Mouse (Mus musculus) gastrocnemius, adult 18-20 months (tissue): ENCODE results near the gene Tgfbr3l. TPM values are rescaled to one million over a fixed set of nuclear protein-coding genes. Genes with fewer than 3 reads are reported as not detected.
A peak's percentile ranks its signal among the peaks of the same experiment; 100 is the strongest.
"Not testable (repeated sequence)": the region's sequence is repeated elsewhere in the genome, so short reads cannot be mapped to it uniquely, and the experiment has no call there.

Experiments
- DNase-seq: peaks from one replicate; pipeline ENCODE4 v3.0.0; 2021; ENCODE audit warnings: low spot score
- total RNA-seq, 2 experiments: library from RNA; stranded (reverse); gene quantifications; 2 replicates each; pipeline ENCODE4 v1.2.3; 2021

The Tgfbr3l gene
- total RNA-seq, 2 experiments from 2014 or later: 1.2 to 1.7 TPM

GRCm38 (mm10) chr8:4237814-4238433, 10.1 kb upstream of the Tgfbr3l start:
- DNase-seq: peak; percentile 38

GRCm38 (mm10) chr8:4238434-4239192, 9.4 kb upstream of the Tgfbr3l start, which contains the start of the genes Map2k7 and Gm49320:
TSS of gene Map2k7 (plus strand) at chr8:4238740.
TSS of gene Gm49320 (plus strand) at chr8:4238865.
- peak; percentile 99 for DNase-seq

GRCm38 (mm10) chr8:4239193-4239890, 8.7 kb upstream of the Tgfbr3l start:
- no peak for DNase-seq

- no peak for DNase-seq
These were observed 3.0 kb upstream of the Tgfbr3l start for GRCm38 (mm10) chr8:4245061-4245460.

- DNase-seq: no peak
These were observed 2.3 kb upstream of the Tgfbr3l start for GRCm38 (mm10) chr8:4245737-4246136.

- DNase-seq: no peak
These were observed 773 bp upstream of the Tgfbr3l start for GRCm38 (mm10) chr8:4247241-4247640.

GRCm38 (mm10) chr8:4249213-4249612, 1.2 kb downstream of the Tgfbr3l start:
- DNase-seq: no peak

- peak; percentile 78 for DNase-seq
These were observed 2.4 kb downstream of the Tgfbr3l start for GRCm38 (mm10) chr8:4250306-4250970.

GRCm38 (mm10) chr8:4252116-4252760, 4.2 kb downstream of the Tgfbr3l start:
- DNase-seq: no peak

- peak; percentile 95 for DNase-seq
These were observed 5.2 kb downstream of the Tgfbr3l start, which contains the start of gene Snapc2 for GRCm38 (mm10) chr8:4252934-4253841. TSS of gene Snapc2 (plus strand) at chr8:4253080.

GRCm38 (mm10) chr8:4254001-4254400, 6.0 kb downstream of the Tgfbr3l start:
- DNase-seq: no peak

GRCm38 (mm10) chr8:4255471-4255870, 7.5 kb downstream of the Tgfbr3l start:
- not testable (repeated sequence) for DNase-seq

- DNase-seq: no peak
These were observed 8.9 kb downstream of the Tgfbr3l start for GRCm38 (mm10) chr8:4256911-4257310.

- DNase-seq: no peak
These were observed 9.3 kb downstream of the Tgfbr3l start for GRCm38 (mm10) chr8:4257350-4257749.

- peak; percentile 39 for DNase-seq
These were observed 10.2 kb downstream of the Tgfbr3l start for GRCm38 (mm10) chr8:4258233-4258632.

- DNase-seq: no peak
These were observed 10.7 kb downstream of the Tgfbr3l start for GRCm38 (mm10) chr8:4258678-4259077.

GRCm38 (mm10) chr8:4259125-4259804, 11.3 kb downstream of the Tgfbr3l start, which contains the start of gene Ctxn1:
TSS of gene Ctxn1 (minus strand) at chr8:4259274.
- DNase-seq: peak; percentile 90

- no peak for DNase-seq
These were observed 11.8 kb downstream of the Tgfbr3l start for GRCm38 (mm10) chr8:4259805-4260170.

- DNase-seq: no peak
These were observed 15.2 kb downstream of the Tgfbr3l start for GRCm38 (mm10) chr8:4263105-4263791.
